Mouse (Mus musculus) embryonic fibroblast, embryonic 13.5 days (primary cell): ENCODE measurements around the gene Enthd1.

Experiments
- CTCF ChIP-seq: IDR thresholded peaks from 2 replicates; pipeline ENCODE4 v1.5.1; 2011; ENCODE audit warnings: mild to moderate bottlenecking, control low read depth, low read length, moderate library complexity, borderline replicate concordance; ENCODE audit not compliant: insufficient read depth
- POLR2A ChIP-seq: IDR thresholded peaks from 2 replicates; pipeline ENCODE4 v1.6.1; 2011; ENCODE audit warnings: low read depth, mild to moderate bottlenecking, control low read depth, low read length, moderate library complexity

DNA sequence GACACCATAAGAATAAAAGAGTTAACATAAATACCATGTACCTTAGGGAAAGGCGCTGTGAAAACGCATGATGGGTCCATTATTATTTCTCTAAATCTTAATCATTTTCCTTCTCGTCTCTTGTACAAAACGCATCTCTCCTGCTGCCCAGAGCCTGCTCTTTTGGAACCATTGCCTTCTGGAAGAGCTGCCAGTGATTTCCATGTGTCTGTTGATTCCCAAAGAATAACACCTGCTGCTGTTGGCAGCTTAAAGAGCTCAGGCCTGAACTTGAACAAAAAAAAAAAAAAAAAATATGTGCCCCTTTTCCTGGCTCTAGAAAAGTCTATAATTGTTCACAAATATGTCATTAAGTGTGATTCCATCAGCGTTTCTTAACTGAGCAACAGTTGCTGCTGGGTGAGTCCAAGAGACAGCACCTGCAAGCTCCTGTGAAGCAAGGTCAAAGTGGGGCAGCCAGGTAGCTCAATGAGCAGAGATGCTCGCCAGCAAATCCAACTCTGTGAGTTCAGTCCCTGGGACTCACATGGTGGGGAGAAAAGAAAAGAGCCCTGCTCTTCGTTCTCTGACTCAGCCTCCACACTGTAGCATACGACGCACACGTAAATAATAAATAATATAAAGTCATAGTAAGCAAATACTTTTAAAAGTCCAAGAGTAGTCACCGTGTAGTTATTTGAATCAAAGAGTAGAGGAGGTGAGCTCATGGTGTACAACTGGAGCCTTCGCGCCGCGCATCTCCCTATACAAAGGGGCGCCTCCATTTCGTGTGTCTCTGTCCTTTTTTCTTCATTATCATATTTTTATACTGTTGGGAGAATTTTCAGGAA lies 9.5 kb upstream of the Enthd1 start:
- no peak for TF ChIP-seq CTCF
- TF ChIP-seq POLR2A, result no peak
